Mouse (Mus musculus): ENCODE data around the gene Plxna2. TPM values are rescaled to one million over a fixed set of nuclear protein-coding genes. Genes with fewer than 3 reads are reported as not detected.

Gene Plxna2
- polyA plus RNA-seq, 1 experiment, result not detected

DNA sequence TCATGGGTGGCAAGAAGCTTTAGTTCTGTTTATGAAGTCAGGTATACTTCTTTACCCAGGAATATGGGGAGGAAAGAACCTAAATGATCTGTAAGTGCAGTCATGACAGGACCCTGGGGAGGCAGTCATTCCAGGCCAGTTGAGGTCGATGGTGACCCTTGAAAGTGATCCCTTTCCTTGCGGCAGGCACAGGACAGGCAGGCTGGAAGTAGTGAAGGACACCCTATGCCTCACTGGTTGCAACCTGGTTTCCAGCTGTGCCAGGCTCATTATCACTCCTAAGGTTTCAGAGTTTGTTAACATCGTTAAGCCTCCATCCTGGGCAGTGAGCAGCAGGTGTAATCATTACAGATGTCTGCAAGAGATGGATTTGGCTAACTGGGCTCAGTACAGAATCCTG lies 164.3 kb downstream of the Plxna2 start:
- no peak for TF ChIP-seq GATA1 (IDR thresholded peaks at IDR 0.05; ENCODE audit: low read length)

DNA sequence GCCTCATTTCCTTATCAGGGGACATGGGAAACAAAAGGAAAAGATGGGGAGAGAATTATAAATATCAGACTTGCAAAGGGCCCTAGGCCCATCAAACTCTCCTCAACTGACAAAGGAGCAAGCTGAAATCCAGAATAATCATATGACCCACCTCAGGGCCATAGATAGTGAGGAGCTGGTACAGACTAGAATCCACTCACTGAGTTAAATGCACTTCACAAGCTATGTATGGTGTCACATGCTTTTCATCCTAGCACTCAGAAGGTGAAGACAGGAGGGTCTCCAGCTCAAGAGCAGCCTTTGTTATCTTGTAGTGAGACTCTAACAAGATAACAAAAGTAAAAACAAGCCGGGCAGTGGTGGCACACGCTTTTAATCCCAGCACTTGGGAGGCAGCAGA lies 169.6 kb downstream of the Plxna2 start:
- no peak for TF ChIP-seq GATA1 (IDR thresholded peaks at IDR 0.05; ENCODE audit: low read length)

DNA sequence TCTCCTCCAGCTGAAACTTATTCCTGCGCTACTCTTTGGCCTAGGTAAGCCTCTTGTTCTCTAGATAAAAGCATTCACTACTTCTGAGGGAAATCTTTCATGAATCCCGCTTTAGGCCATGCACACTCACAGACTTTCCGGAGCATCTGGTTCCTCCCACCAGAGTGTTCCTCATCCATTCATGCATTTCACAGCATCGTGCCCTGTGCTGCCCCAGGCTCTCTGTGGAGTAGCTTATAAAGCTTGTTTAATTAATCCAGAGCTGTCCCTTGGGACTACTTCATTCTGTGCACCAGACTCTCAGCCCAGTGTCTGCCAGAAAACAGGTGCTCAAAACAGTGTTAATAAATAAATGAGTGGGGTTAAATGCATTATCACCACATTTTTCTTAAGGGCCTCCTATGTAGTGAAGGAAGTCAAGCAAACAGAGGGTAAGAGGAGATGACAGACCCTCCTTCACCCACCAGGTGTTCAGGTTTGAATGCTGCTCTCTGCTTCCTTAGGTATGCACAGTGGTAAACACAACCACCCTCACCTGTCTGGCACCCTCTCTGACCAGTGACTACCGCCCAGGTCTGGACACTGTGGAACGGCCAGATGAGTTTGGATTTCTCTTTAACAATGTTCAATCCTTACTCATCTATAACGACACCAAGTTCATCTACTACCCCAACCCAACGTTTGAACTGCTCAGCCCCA lies 175.4 kb downstream of the Plxna2 start:
- TF ChIP-seq GATA1 (IDR thresholded peaks at IDR 0.05; ENCODE audit: low read length), result no peak

DNA sequence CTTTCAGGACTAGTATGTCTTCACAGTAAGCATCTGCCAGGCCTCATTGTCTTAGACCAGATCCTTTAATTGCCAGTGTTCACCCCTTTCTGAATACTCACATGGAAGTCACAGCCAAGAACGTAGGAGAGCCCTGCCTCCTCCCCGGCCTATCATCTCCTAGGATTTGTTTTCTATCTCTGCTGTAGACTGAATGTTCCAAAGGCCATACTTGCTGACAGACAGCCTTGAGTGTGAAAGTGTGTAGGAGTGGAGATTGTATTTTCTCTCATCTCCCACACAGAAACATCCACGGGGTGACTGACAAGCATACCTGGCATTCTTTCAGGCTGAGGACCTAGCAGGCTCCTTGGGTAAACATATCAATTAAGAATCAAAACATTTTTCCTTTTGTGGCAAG lies 177.3 kb downstream of the Plxna2 start:
- no peak for TF ChIP-seq GATA1 (IDR thresholded peaks at IDR 0.05; ENCODE audit: low read length)

DNA sequence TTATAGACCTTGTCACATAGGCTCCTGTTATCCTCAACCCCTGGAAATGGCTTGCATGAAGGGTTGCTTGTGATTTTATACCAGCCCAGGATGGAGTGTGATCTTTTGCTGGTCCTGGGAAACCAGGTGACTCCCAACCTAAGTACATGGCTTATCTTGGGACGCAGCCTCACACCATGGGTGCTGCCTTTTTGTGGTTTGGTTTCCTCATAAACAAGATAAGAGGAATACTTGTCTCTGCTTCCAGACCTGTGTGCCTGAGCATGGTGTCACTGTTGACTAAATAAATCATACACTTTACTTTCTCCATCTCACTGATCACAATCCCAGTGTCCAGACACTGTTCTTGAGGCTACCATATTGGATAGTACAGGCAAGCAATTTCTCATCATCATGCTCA lies 179.8 kb downstream of the Plxna2 start:
- no peak for TF ChIP-seq GATA1 (IDR thresholded peaks at IDR 0.05; ENCODE audit: low read length)

DNA sequence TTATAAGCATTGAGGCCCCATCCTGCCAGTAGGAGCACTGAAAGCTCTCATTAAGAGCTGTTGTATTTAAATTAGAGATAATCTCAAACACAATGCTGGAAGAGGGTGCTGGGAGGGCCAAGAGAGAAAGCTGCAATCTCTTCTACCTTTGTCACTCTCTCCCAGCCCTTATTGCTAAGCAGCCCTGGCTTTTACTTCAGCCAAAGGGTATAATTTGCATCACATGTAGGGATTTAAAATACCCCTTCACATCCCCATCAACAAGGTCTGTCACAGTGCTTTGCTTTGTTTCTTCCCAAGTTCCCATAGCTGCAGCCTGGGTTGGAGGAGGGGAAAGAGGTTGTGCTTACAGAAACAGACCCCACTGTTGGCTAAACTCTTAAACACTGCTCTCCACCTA lies 180.5 kb downstream of the Plxna2 start:
- no peak for TF ChIP-seq GATA1 (IDR thresholded peaks at IDR 0.05; ENCODE audit: low read length)

DNA sequence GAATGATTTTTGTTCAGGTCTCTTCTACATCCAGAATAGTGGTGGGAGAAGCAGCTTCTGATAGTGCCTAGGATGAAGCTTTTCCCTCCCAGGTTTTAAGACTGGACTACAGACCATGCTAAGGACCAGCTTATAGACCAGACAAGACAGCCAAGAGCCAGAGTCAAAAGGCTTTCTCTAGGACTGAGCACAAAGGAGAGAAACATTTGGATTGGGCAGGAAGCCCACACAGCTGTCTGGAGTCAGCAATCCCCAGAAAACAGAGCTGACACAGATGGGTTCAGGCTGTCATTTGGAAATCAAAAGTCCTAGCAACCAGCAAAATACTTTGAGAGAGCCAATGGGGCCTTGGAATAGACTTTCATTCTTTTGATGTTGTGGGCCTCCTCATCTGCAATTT lies 190.2 kb downstream of the Plxna2 start:
- no peak for TF ChIP-seq GATA1 (IDR thresholded peaks at IDR 0.05; ENCODE audit: low read length)

DNA sequence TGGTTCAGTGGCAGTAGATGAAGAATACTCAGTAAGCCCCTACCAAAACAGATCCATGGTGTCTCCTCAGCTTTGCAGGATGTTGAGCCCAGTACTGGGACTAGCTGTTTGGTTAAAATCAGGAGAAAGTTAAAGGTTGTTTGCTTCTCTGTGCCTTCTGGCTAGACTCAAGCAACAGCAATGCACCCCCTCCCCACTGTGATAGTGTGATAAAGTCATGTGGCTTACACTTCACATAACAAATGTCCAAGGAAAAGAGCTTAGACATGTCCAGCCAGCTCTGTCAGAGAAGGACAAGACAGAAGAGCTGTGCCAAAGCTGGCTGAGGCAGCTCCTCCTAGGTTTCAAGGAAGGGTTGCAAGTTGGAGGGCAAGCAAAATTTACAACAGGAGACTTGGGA lies 190.7 kb downstream of the Plxna2 start:
- no peak for TF ChIP-seq GATA1 (IDR thresholded peaks at IDR 0.05; ENCODE audit: low read length)

DNA sequence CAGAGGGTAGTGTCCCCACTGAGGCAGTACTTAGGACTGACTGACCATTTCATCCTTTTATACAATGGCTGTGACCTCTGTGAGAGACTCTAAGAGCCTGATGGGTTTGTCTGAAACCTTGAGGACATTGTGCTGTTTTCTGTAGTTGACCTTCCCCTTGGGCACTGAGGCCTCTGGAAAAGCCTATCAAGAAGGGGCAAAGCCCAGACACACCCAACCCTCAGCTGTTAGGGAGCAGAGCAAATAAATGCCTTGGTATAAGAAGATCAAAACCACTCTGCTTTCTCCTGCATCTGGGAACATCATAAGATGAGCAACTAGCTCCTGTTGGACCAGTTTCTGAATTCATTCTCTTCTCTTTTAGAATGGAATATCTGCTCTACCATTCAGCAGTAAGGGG lies 191.6 kb downstream of the Plxna2 start:
- no peak for TF ChIP-seq GATA1 (IDR thresholded peaks at IDR 0.05; ENCODE audit: low read length)

DNA sequence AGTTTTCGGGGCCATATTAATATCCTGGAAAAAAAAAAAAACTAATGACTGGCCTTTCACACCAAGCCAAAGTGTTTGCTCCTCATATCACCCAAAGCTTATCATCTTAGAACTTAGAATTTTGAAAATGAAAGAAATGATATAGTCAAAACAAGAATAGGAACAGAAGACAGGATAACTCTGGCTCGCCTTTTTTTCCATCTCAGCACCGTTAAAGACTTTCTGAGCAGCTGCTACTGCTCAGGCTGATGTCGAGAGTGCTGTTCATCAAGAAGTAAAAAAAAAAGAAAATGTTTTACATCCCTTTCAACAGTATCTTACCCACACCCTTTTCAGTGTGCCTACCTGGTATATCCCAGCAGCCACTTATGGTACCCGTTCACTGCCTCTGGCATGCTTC lies 196.2 kb downstream of the Plxna2 start:
- TF ChIP-seq GATA1 (IDR thresholded peaks at IDR 0.05; ENCODE audit: low read length), result no peak

DNA sequence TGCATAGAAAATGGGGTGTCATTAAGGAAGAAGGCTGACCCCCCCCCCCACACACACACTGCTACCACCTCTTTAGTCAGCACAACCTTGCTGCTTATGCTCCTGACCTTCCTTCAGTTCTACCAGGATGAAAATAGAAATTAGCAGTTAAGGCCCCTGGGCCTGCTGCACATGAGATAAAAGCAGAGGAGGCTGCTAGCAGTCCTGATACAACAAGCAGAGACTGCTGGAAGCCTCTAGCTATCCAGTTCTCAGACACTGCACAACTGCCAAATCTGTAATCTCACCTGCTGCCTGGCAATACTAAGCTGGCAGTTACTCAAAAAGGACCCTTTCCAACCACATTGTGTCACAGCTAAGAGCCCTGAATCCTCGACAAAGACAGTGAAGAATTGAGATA lies 197.5 kb downstream of the Plxna2 start:
- no peak for TF ChIP-seq GATA1 (IDR thresholded peaks at IDR 0.05; ENCODE audit: low read length)

DNA sequence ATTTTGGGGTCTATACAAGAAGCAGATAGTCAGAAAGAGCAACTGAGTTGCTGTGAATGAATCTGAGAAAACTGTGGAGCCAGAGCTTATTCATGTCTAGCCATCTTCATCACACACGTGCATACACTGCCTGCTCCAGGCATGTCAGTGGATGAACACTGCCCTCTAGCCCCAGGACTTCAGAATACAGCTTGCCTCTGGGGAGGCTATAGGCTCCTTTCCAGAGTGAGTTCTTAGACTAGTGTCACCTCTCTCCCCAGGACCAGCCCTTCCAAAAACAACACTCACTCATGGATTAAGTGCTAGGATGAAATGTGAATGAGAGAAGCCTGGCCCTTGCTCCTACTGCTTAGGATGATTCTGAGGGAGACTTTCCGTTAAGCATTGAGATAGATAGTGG lies 198.9 kb downstream of the Plxna2 start:
- TF ChIP-seq GATA1 (IDR thresholded peaks at IDR 0.05; ENCODE audit: low read length), result no peak

DNA sequence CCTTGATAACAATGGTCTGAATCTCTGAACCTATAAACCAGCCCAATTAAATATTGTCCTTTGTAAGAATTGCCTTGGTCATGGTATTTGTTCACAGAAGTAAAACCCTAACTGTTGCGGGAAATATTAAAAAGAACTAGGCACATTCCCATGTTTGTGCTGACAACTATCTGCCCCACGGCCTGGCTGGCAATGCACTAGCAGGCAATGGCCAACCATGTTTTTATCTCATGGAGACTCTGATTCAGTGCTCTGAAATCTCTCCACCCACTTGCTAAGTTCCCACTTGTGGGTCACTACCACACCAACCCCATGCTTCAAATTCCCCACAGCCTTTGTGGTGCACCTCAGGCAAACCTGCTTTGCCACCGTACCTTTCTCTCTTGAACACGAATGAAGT lies 202.9 kb downstream of the Plxna2 start:
- no peak for TF ChIP-seq GATA1 (IDR thresholded peaks at IDR 0.05; ENCODE audit: low read length)

DNA sequence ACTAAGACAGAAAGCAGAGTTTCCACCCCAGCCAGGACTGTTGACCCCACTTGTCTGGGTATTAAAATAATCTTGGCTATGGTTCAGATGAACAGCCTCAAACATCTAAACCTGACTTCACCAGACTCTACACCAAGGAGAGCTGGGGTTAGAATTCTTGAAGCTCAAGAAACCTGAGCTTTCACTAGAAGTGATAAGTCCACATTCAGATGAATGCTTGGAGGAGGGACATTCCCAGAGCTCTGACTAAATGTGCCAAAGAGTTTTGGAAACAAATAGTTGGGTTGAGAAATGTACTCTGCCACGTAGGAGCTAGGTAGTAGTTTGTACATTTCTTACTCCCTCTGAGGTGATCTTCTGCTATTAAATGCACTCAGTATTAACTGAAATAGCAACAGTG lies 203.7 kb downstream of the Plxna2 start:
- no peak for TF ChIP-seq GATA1 (IDR thresholded peaks at IDR 0.05; ENCODE audit: low read length)

DNA sequence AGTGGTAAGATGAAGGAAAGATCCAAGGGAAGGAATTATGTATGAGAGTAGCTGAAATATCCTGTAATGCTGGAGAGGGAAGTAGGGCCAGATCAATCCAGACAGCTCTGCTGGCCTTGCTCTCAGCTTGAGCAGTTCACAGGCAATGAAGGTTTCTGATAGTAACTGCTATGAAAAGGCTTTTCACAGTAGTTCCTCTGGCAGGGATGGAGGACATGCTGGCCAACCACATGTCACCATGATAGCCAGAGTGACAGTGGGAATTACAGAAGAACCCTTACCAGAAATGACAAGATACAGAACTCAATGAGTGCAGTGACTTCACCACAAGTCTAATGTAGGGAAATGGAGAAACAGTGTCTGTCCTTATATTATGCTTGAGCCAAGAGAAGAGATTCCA lies 210.3 kb downstream of the Plxna2 start:
- no peak for TF ChIP-seq GATA1 (IDR thresholded peaks at IDR 0.05; ENCODE audit: low read length)

DNA sequence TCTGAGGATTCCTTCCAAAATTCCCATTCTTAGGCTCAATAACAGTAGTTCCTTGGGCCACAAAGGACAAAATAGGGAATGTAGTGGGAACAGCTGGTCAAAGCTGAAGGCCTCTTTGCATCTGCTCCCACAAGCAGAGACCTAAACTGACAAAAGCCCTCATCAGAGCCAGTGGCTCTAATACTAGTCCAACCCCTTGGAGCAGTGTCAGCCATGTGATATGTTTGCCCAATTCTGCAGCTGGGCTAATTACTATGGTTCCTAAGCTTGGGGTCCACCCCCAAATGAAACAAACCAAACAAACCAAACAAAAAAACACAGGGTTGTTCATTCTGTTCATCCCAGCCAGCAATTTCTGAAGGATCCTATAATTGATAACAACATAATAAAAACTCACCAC lies 217.2 kb downstream of the Plxna2 start:
- no peak for TF ChIP-seq GATA1 (IDR thresholded peaks at IDR 0.05; ENCODE audit: low read length)

DNA sequence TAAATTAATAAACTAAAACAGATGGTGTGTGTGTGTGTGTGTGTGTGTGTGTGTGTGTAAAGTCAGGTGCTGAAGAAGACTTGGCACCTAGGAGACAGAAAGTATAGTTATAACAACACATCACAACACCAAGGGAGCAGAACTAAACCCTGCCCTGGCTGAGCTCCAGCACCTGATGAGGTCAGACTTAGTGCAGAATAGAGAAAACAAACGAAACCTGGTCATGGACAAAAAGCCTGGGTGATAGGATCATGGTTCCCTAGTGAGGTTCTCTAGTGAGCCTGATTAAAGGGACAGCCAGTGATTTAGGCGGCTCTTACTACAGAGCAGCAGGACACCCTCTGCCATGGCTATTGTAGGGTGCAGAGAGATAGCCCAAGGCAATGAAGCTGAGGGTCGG lies 218.2 kb downstream of the Plxna2 start:
- no peak for TF ChIP-seq GATA1 (IDR thresholded peaks at IDR 0.05; ENCODE audit: low read length)

DNA sequence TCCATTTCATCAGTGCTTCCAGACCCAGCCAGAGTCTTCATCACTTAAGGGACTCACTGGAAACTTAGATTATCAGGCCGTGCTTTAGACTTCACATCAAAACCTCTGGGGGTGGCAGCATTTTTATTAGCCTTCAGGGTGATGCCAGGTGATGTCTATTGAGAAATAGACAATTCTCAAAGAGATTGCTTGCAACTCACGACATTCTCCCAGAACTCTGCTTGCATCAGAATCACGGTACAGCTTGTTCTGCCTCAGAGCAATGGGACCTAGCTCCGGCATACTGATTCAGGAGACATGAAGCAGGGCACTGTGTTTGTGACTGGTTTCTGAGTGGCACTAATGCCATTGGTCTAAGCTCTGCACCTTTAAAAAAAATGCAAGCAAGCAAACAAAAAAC lies 218.7 kb downstream of the Plxna2 start:
- no peak for TF ChIP-seq GATA1 (IDR thresholded peaks at IDR 0.05; ENCODE audit: low read length)

Data from G1E-ER4 (cell line).